Mouse (Mus musculus) B cell, adult 2 months (primary cell): ENCODE results near the gene Isx.

Experiments
- DNase-seq, 2 experiments: peaks; one replicate each; pipeline ENCODE4 v3.0.0; 2022

Isx gene

GRCm38 (mm10) chr8:74903054-74903842 lies 30.3 kb downstream of the Isx start:
- no peak for DNase-seq

- no peak for DNase-seq
Observed at GRCm38 (mm10) chr8:74906333-74906732, 33.4 kb downstream of the Isx start.

DNA sequence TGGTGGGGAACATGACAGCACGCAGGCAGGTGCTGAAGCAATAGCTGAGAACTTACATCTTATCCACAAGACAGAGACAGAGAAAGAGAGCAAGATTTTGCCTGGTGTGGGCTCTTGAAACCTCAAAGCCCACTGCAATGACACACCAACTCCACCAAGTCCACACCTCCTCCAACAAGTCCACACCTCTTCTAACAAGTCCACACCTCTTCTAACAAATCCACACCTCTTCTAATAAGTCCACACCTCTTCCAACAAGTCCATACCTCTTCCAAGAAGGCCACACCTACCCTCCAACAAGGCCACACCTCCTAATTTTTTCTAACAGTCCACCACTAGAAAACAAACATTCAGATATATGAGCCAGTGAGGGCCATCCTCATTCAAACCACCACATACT lies 37.7 kb downstream of the Isx start:
- no peak for DNase-seq

DNA sequence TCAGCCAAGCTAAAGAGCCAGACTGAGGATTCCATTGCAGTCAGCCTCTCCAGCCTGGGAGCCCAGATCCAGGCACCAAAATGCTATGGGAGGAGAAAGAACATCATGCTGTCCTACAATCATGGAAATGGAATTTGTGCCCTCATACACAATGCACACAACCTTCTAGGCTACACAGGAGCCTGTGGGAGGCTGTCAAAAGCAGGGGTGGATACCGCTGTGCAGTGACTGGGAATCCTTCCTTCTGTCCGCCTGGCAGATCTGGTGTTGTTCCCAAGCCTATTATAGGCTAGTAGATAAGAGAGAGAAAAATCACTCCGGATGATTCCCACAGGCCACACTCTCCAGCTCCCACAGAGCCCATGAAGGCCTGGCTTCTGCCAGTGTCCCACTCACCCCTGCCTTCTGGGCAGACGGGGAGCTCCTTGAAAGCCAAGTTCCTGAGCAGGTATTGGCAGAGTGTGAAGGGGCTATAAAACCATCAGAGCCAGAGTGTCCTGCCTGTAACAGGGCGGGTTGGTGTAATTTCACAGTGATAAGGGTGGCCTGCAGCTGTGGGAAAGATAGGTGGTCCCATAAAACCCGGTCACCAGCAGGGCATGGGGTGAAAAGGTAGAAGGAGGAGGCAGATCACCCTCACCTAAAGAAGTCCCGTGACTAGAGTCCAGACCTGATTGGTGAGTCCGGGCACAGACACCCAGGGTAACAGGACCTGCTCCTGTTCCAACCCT lies 47.9 kb downstream of the Isx start:
- no peak for DNase-seq

DNA sequence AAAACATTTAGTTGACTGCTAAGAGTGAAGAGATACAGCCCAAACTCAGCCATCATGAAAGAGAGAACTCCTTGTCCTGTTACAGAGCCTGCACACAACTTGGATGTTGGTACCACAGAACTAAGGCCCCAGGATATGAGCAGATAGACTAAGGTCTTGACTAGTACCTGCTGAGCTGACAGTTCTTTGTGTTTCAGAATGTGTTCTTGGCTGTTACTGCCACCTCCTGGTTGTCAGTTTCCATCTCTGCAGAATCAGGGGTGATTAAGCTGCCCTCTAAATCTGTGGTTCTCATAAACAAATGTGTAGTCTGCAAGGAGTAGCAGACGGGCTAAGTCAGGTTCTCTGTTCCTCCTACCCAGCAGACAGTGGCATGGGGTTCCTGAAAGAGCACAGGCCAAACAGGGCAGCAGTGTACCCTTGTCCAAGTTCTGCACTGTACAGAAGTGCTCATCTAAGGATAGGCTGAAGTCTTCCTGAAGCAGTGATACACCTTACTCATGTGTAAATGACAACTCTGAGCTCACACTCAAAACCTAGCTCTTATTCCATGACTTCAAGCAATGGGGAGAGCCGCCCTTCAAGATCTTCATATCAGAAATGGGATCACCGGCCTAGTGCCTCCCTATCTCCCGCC lies 49.0 kb downstream of the Isx start:
- no peak for DNase-seq

DNA sequence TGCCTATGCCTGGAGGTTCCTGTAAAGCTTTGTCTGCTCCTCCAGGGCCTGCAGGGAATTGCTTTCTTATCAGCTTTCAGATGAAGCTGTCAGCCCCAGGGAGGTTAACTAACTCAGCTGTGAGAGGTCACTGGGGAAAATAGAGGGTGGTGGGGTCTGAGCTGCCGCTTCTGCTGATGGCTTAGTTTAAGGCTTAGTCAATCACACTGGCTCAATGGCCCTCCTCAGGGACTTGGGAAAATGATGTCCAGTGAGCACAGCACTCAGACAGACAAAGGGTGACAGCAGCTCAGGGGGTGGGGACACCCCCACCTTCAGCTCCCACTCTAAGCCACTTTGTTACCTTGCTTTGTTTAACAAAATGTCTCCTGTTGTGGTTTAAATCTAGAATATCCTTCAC lies 55.0 kb downstream of the Isx start:
- DNase-seq, result no peak

- peak; percentile 8 to 10 for DNase-seq
Observed at GRCm38 (mm10) chr8:74930731-74931130, 57.8 kb downstream of the Isx start.

- peak; percentile 21 to 23 for DNase-seq
Observed at GRCm38 (mm10) chr8:74935308-74935707, 62.3 kb downstream of the Isx start.

- DNase-seq, result no peak
Observed at GRCm38 (mm10) chr8:74936656-74937055, 63.7 kb downstream of the Isx start.

- no peak for DNase-seq
Observed at GRCm38 (mm10) chr8:74942056-74942455, 69.1 kb downstream of the Isx start.
